Mouse (Mus musculus) kidney, postnatal 0 days (tissue): ENCODE measurements around the gene Vps37c. TPM values are rescaled to one million over a fixed set of nuclear protein-coding genes. Genes with fewer than 3 reads are reported as not detected.
A peak's percentile ranks its signal among the peaks of the same experiment; 100 is the strongest.

ENCODE experiments used
- ATAC-seq: fragments of 200-750 bp; cut with Nextera tagmentation; replicated peaks from 2 replicates; pipeline ENCODE4 v1.8.0; 2017; ENCODE audit warnings: low read depth, moderate number of reproducible peaks, moderate TSS enrichment, moderate library complexity; ENCODE audit not compliant: low FRiP score
- DNase-seq: peaks from one replicate; pipeline ENCODE4 v3.0.0-alpha.2; 2016; ENCODE audit warnings: low spot score
- H3K27ac ChIP-seq: fragments of 300-500 bp; sonication (generic); 2 replicates; pipeline ENCODE4 v1.5.1; 2014; ENCODE audit warnings: mild to moderate bottlenecking
- H3K27me3 ChIP-seq: fragments of 300-500 bp; sonication (generic); 2 replicates; pipeline ENCODE4 v1.6.1; 2014; ENCODE audit warnings: low read length, mixed read lengths; ENCODE audit not compliant: insufficient read depth
- H3K36me3 ChIP-seq: fragments of 300-500 bp; sonication (generic); 2 replicates; pipeline ENCODE4 v1.6.1; 2014; ENCODE audit warnings: low read length, mixed read lengths; ENCODE audit not compliant: insufficient read depth
- H3K4me1 ChIP-seq: fragments of 300-500 bp; sonication (generic); replicated peaks from 2 replicates; pipeline ENCODE4 v1.6.1; 2014; ENCODE audit warnings: antibody characterized with exemption, low read length, mixed read lengths; ENCODE audit not compliant: insufficient read depth
- H3K4me2 ChIP-seq: fragments of 300-500 bp; sonication (generic); 2 replicates; pipeline ENCODE4 v1.6.1; 2014; ENCODE audit warnings: mild to moderate bottlenecking, low read length, moderate library complexity, mixed read lengths
- H3K4me3 ChIP-seq: fragments of 300-500 bp; sonication (generic); replicated peaks from 2 replicates; pipeline ENCODE4 v1.5.1; 2014; ENCODE audit warnings: low read depth, low read length
- H3K9ac ChIP-seq: fragments of 300-500 bp; sonication (generic); 2 replicates; pipeline ENCODE4 v1.6.1; 2014; ENCODE audit warnings: low read depth, low read length
- H3K9me3 ChIP-seq: fragments of 300-500 bp; sonication (generic); replicated peaks from 2 replicates; pipeline ENCODE4 v1.6.1; 2016; ENCODE audit warnings: low read length, inconsistent platforms, mixed read lengths
- CTCF ChIP-seq: IDR thresholded peaks from 2 replicates; pipeline ENCODE4 v1.5.1; 2016; ENCODE audit warnings: antibody characterized with exemption, low read depth, mild to moderate bottlenecking, moderate library complexity
- WGBS: fragments of 180-500 bp; shearing (Covaris S2); extraction: QIAGEN DNeasy Blood & Tissue Kit; methylation state at CpG from one replicate; pipeline ENCODE4 v1.1.7; 2014; 5-methylcytosine and 5-hydroxymethylcytosine counted together
- polyA plus RNA-seq: library from polyadenylated mRNA; unstranded; fragments of >200 nt; fragmentation: Nextera tagmentation; extraction: Ambion mirVana; gene quantifications from 2 replicates; pipeline ENCODE4 v1.2.1, GENCODE M21; 2015

Vps37c gene
- polyA plus RNA-seq, 1 experiment from 2014 or later: 35.5 TPM

DNA sequence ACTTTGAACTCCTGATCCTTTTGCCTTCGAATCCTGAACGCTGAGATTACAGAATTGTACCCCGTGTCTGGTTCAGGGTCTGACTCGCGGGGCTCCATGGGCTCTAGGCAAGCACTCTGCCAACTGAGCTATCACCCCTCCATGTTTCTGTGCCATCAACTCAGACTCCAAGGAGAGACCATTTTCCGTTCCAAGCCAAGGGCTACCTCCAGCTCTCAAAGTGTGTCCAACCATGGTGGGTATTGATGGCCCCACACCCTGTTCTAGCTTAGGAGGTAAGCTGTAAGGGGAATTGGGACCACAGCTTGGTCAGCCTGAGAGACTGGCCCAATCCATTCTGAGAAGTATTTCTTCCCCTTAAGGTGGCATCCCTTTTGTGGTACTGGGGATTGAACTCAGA lies 60.8 kb downstream of the Vps37c start:
- DNase-seq (no peak), ATAC-seq (no peak)
- H3K36me3 ChIP-seq: no peaks in the 10 kb centered on the region
- H3K9me3 ChIP-seq: no peaks in the 10 kb centered on the region
- H3K4me2 ChIP-seq: no peak overlapping the region
- WGBS: 92% methylated on average over 6 of the region's 6 CpGs
- no peaks in the 10 kb centered on the region for H3K27me3 ChIP-seq
- H3K9ac ChIP-seq: no peak overlapping the region
- no peak overlapping the region for H3K4me3 ChIP-seq
- TF ChIP-seq CTCF: no peak
- H3K4me1 ChIP-seq: no peaks in the 10 kb centered on the region
- no peak overlapping the region for H3K27ac ChIP-seq

- ATAC-seq (no peak), DNase-seq (no peak)
- Histone ChIP-seq H3K4me2 (no peak overlapping the region), H3K27me3 (no peaks in the 10 kb centered on the region), H3K27ac (no peak overlapping the region), H3K4me3 (no peak overlapping the region), H3K9ac (no peak overlapping the region), H3K9me3 (no peaks in the 10 kb centered on the region), H3K4me1 (no peaks in the 10 kb centered on the region), H3K36me3 (no peaks in the 10 kb centered on the region)
- TF ChIP-seq CTCF: no peak
- 84% methylated on average over 6 of the region's 6 CpGs for WGBS
Measured at GRCm38 (mm10) chr19:10750161-10750560, 61.6 kb downstream of the Vps37c start.

GRCm38 (mm10) chr19:10751607-10752006 lies 63.1 kb downstream of the Vps37c start:
- ATAC-seq: no peak

DNA sequence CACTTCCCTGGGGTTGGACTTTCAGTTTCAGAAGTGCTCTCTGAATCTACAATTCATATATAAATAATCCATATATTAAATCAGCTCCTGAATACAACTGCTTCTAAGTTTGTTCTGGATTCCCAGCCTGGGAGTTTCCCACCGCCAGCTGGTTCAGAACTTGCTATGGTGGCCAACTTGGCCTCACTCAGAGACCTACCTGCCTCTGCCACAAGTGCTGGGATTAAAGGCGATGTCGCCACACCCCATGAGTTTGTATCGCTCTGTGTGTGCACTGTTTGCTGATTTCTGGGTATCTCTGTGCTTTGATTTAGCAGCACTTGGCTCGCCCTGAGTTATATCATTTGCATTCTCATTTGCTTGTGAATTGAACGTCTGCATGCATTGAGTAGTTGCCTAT lies 63.6 kb downstream of the Vps37c start:
- 88% methylated on average over 6 of the region's 6 CpGs for WGBS
- DNase-seq: no peak
- Histone ChIP-seq H3K9ac (no peak overlapping the region), H3K4me3 (no peak overlapping the region), H3K36me3 (no peaks in the 10 kb centered on the region), H3K4me1 (no peaks in the 10 kb centered on the region), H3K9me3 (no peaks in the 10 kb centered on the region), H3K27ac (no peak overlapping the region), H3K27me3 (no peaks in the 10 kb centered on the region), H3K4me2 (no peak overlapping the region)
- TF ChIP-seq CTCF: no peak
- ATAC-seq: no peak

More at GRCm38 (mm10) chr19:10751607-10752006, 63.1 kb downstream of the Vps37c start:
- DNase-seq: no peak
- no peak overlapping the region for H3K9ac ChIP-seq
- H3K36me3 ChIP-seq: no peaks in the 10 kb centered on the region
- H3K4me1 ChIP-seq: no peaks in the 10 kb centered on the region
- WGBS: 81% methylated on average over 1 of the region's 1 CpGs
- H3K9me3 ChIP-seq: no peaks in the 10 kb centered on the region
- no peak overlapping the region for H3K27ac ChIP-seq
- H3K27me3 ChIP-seq: no peaks in the 10 kb centered on the region
- no peak overlapping the region for H3K4me3 ChIP-seq
- no peak overlapping the region for H3K4me2 ChIP-seq
- no peak for TF ChIP-seq CTCF

DNA sequence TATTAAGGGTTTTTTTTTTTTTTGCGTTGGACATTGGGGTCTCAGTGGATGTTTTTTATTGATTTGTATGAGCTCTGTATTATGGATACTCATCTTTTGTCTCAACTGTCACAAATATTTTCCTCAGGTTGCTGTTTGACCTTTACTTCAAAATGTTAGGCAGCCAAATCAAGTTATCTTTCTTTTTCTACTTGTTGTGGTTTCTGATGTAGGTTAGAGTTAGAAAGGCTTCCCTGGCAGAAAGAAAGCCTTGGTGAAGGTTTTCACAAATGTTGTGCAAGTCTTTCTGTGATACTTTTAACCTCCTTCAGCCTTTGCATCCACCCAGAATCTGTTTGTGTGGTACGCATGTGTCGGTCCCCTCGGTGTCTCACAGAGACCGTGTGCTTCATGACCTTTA lies 64.1 kb downstream of the Vps37c start:
- no peak overlapping the region for H3K4me3 ChIP-seq
- no peaks in the 10 kb centered on the region for H3K36me3 ChIP-seq
- no peaks in the 10 kb centered on the region for H3K4me1 ChIP-seq
- H3K4me2 ChIP-seq: no peak overlapping the region
- H3K27ac ChIP-seq: no peak overlapping the region
- DNase-seq (no peak), ATAC-seq (no peak)
- no peaks in the 10 kb centered on the region for H3K9me3 ChIP-seq
- H3K9ac ChIP-seq: no peak overlapping the region
- 95% methylated on average over 5 of the region's 5 CpGs for WGBS
- H3K27me3 ChIP-seq: no peaks in the 10 kb centered on the region
- no peak for TF ChIP-seq CTCF

- Histone ChIP-seq H3K4me2 (no peak overlapping the region), H3K27ac (no peak overlapping the region), H3K36me3 (no peaks in the 10 kb centered on the region), H3K27me3 (no peaks in the 10 kb centered on the region), H3K4me3 (no peak overlapping the region), H3K4me1 (no peaks in the 10 kb centered on the region), H3K9ac (no peak overlapping the region), H3K9me3 (no peaks in the 10 kb centered on the region)
- no peak for DNase-seq
- TF ChIP-seq CTCF: no peak
- ATAC-seq: 0 out of 2 replicates have a peak, but pooled peaks have one; percentile 29
Measured at GRCm38 (mm10) chr19:10757125-10757524, 68.6 kb downstream of the Vps37c start.

DNA sequence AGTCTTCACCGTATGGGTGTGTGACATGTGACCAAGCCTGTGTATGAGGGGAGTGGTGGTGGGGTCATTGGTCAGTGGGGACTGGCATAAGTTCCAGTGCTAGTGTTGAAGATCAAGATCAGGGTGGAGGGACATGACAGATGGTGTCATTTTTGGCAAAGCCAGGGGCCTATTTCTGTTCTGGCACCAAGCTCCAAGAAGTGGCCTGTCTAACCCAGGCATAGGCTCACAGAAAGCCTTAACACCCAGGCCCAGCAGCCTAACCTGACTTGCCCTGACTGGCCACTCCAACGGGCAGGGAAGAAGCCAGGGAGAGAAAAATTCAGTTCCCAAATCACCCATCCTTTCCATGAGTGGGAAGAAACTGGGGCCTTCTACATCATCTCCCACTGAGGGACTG lies 69.0 kb downstream of the Vps37c start:
- Histone ChIP-seq H3K9me3 (no peaks in the 10 kb centered on the region), H3K9ac (no peak overlapping the region), H3K4me1 (no peaks in the 10 kb centered on the region), H3K4me3 (no peak overlapping the region), H3K4me2 (no peak overlapping the region), H3K36me3 (no peaks in the 10 kb centered on the region), H3K27ac (no peak overlapping the region), H3K27me3 (no peaks in the 10 kb centered on the region)
- ATAC-seq (peak; percentile 7; the same call in 1 of the 2 replicates), DNase-seq (no peak)
- no peak for TF ChIP-seq CTCF
- 75% methylated on average over 2 of the region's 2 CpGs for WGBS
